16 mouse cellular contexts compared by ENCODE assay signal in genomic region chr3:137275444-137275843, GRCm38 (mm10).
DNase-seq lines count a peak whose midpoint lies in the region; ATAC-seq and TF ChIP-seq lines count a peak whose summit lies in the region.
"Had no signal": no experiment of that assay in that cellular context is flagged by ENCODE, and none has a peak within 500 bp of the region (broad histone marks: within the 10 kb centered on the region; RNA-seq: fewer than 3 reads in every experiment).

No protein-coding gene starts in this region.

- H3K4me1 ChIP-seq in intestine, embryonic 16.5 days (ENCODE audit: control insufficient read depth, insufficient read depth, low read length): no peaks in the 10 kb centered on the region
- H3K4me1 ChIP-seq in intestine, embryonic 15.5 days (replicated peaks): no peaks in the 10 kb centered on the region
- no peaks in the 10 kb centered on the region for H3K4me1 ChIP-seq in lung, embryonic 14.5 days (ENCODE audit: insufficient read depth)
- H3K4me1 ChIP-seq: hindbrain, embryonic 10.5 days had no signal

- no peaks in the 10 kb centered on the region for H3K36me3 ChIP-seq in intestine, embryonic 16.5 days (ENCODE audit: control insufficient read depth, insufficient read depth, low read length)
- H3K36me3 ChIP-seq in intestine, embryonic 15.5 days: no peaks in the 10 kb centered on the region
- no peaks in the 10 kb centered on the region for H3K36me3 ChIP-seq in lung, embryonic 14.5 days (ENCODE audit: insufficient read depth)
- H3K36me3 ChIP-seq: embryonic facial prominence, embryonic 10.5 days; hindbrain, embryonic 10.5 days had no signal

- no peak overlapping the region for H3K27ac ChIP-seq in intestine, embryonic 16.5 days (ENCODE audit: low read length)
- H3K27ac ChIP-seq in intestine, embryonic 15.5 days: no peak overlapping the region
- H3K27ac ChIP-seq in lung, embryonic 14.5 days (ENCODE audit: low read depth): no peak overlapping the region
- H3K27ac ChIP-seq: embryonic facial prominence, embryonic 10.5 days; heart, adult 2 months; hindbrain, embryonic 10.5 days; liver, embryonic 14.5 days had no signal

- no peaks in the 10 kb centered on the region for H3K9me3 ChIP-seq in intestine, embryonic 16.5 days (ENCODE audit: control insufficient read depth, low read length)
- no peaks in the 10 kb centered on the region for H3K9me3 ChIP-seq in intestine, embryonic 15.5 days
- no peaks in the 10 kb centered on the region for H3K9me3 ChIP-seq in lung, embryonic 14.5 days (ENCODE audit: low read depth, low read length)
- H3K9me3 ChIP-seq: embryonic facial prominence, embryonic 10.5 days; hindbrain, embryonic 10.5 days had no signal

- H3K9ac ChIP-seq in intestine, embryonic 16.5 days (ENCODE audit: low read depth, low read length): no peak overlapping the region
- no peak overlapping the region for H3K9ac ChIP-seq in intestine, embryonic 15.5 days
- no peak overlapping the region for H3K9ac ChIP-seq in lung, embryonic 14.5 days
- H3K9ac ChIP-seq: liver, embryonic 14.5 days had no signal

- no peaks in the 10 kb centered on the region for H3K27me3 ChIP-seq in intestine, embryonic 16.5 days (replicated peaks; ENCODE audit: control insufficient read depth, insufficient read depth, low read length)
- H3K27me3 ChIP-seq in intestine, embryonic 15.5 days (replicated peaks): no peaks in the 10 kb centered on the region
- no peaks in the 10 kb centered on the region for H3K27me3 ChIP-seq in lung, embryonic 14.5 days (ENCODE audit: insufficient read depth, low read length)

- H3K4me3 ChIP-seq in intestine, embryonic 16.5 days (ENCODE audit: low read length): no peak overlapping the region
- H3K4me3 ChIP-seq in intestine, embryonic 15.5 days (replicated peaks): no peak overlapping the region
- no peak overlapping the region for H3K4me3 ChIP-seq in lung, embryonic 14.5 days (ENCODE audit: low read depth, low read length)
- H3K4me3 ChIP-seq: embryonic facial prominence, embryonic 10.5 days; heart, adult 2 months; hindbrain, embryonic 10.5 days had no signal

- 60% methylated on average over 8 of the region's 8 CpGs for WGBS in intestine, embryonic 16.5 days
- WGBS in intestine, embryonic 15.5 days: 53% methylated on average over 8 of the region's 8 CpGs
- WGBS in lung, embryonic 14.5 days: 51% methylated on average over 8 of the region's 8 CpGs

- no peak for TF ChIP-seq CTCF in lung, embryonic 14.5 days (IDR thresholded peaks at IDR 0.05; ENCODE audit: low read depth)

- DNase-seq in adrenal gland, adult (ENCODE audit: inconsistent age in 2 of 2, low spot score in 1 of 2): peak; percentile 14 to 34
- no peak for DNase-seq in adrenal gland, postnatal 25 days
- DNase-seq in Muller cell, postnatal 12 days (ENCODE audit: inconsistent ontology term): peak; percentile 39
- DNase-seq in lung, embryonic 14.5 days: peak; percentile 63
- DNase-seq in thymus, postnatal 4 days: no peak
- DNase-seq in left cerebral cortex, adult 11 months (ENCODE audit: low spot score): no peak
- DNase-seq: cerebellum, adult 9-10 months; heart, adult 2 months; left cerebral cortex, postnatal 4 days; thymus, adult 2 months had no signal

- ATAC-seq in intestine, embryonic 16.5 days: peak; percentile 44; the same call in 1 of the 2 replicates
- ATAC-seq in intestine, embryonic 15.5 days: no peak
- peak; percentile 60; the same call in 1 of the 2 replicates for ATAC-seq in lung, embryonic 14.5 days (ENCODE audit: insufficient read depth)

- H3K4me2 ChIP-seq in intestine, embryonic 16.5 days (ENCODE audit: low read depth, low read length): no peak overlapping the region
- no peak overlapping the region for H3K4me2 ChIP-seq in intestine, embryonic 15.5 days (replicated peaks)
- no peak overlapping the region for H3K4me2 ChIP-seq in lung, embryonic 14.5 days
- H3K4me2 ChIP-seq: midbrain, embryonic 11.5 days had no signal

Comparison
In these comparisons a context has a peak if more than half of its experiments do, and no peak if none do; other contexts are left out.
1. DNase-seq: peak in adrenal gland, adult (2 of 2), Muller cell, postnatal 12 days (single experiment) and lung, embryonic 14.5 days (single experiment); none in adrenal gland, postnatal 25 days (single experiment), thymus, postnatal 4 days (single experiment) and left cerebral cortex, adult 11 months (single experiment).